Mouse (Mus musculus) activated CD4-positive, CD25-positive, alpha-beta regulatory T cell, adult 4 months (primary cell): ENCODE data around the gene Pcif1. TPM values are rescaled to one million over a fixed set of nuclear protein-coding genes. Genes with fewer than 3 reads are reported as not detected.
"Not testable (repeated sequence)": the region's sequence is repeated elsewhere in the genome, so short reads cannot be mapped to it uniquely, and the experiment has no call there.

ENCODE experiments used
- ATAC-seq: one replicate; pipeline ENCODE4 v1.8.0; 2017
- polyA plus RNA-seq, 2 experiments: library from polyadenylated mRNA; unstranded; fragments of 100-300 nt; shearing (Covaris generic); gene quantifications; one replicate each; pipeline ENCODE4 v1.2.1; 2017

Pcif1 gene
- 100 to 1,000 TPM; 102 to 122 TPM for polyA plus RNA-seq

DNA sequence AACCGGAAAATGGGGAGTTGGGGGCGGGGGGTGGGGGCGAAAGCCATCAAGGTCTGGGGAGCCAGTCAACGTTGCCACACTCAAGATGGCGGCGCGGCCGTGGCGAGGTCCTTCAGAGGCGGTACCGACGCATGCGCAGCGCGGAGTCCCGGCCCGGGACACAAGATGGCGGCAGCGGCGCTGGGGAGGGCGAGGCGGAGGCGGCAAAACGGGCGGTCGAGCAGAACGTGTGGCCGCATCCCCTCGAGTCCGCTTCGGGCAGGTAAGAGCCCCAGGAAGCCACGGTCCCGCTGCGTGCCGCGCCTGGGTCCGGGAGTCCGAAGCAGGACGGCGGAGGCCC, at the start of gene Pcif1:
Pcif1 (plus strand) TSS at position 77 of the 340 bp plus-strand sequence.
- peak; percentile 50 for ATAC-seq

DNA sequence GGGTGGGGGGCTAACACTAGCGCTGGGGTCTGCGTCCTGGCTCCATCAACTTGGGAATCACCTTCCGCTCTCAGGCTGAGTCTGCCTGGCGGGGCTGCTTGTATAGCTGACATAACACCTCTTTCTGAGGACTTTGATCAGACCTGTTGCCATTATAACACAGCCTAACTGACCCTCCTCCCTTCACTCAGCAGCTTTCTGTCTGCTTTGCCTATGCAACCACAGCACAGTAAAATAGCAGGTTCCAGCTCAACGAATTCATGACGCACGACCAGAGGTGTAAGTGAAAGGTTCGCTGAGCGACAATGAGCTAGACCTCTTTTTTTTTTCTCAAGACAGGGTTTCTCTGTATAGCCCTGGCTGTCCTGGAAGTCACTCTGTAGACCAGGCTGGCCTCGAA, 48.1 kb upstream of the Pcif1 start:
- ATAC-seq, result no peak

DNA sequence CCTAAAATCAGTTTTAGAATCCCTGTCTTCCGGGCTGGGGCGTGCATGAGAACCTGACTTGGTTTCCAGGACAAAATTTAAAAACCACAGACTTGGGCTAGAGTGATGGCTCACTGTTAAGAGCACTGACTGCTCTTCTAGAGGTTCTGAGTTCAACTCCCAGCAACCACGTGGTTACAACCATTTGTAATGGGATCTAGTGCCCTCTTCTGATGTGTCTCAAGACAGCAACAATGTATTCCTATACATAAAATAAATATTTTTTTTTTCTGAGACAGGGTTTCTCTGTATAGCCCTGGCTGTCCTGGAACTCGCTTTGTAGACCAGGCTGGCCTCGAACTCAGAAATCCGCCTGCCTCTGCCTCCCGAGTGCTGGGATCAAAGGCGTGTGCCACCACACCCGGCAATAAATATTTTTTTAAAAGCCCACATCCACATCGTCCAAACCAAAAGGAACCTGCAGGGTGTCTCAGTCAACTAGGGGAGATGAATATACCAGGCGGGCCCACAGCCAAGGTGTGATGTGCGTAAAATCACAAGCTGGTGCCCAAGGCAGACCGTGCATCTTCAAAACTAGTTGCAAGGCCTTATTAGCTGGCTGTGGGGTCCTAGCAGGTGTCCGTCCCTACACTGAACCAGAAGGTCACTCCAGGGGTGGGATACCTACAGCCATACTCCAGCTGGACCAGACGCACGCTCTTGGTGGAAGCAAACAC, 46.9 kb upstream of the Pcif1 start:
- no peak for ATAC-seq

- peak; percentile 81 for ATAC-seq
These were observed 46.3 kb upstream of the Pcif1 start, which contains the start of gene Ctsa for GRCm38 (mm10) chr2:164832748-164833301. TSS of gene Ctsa (plus strand) at chr2:164832873.

DNA sequence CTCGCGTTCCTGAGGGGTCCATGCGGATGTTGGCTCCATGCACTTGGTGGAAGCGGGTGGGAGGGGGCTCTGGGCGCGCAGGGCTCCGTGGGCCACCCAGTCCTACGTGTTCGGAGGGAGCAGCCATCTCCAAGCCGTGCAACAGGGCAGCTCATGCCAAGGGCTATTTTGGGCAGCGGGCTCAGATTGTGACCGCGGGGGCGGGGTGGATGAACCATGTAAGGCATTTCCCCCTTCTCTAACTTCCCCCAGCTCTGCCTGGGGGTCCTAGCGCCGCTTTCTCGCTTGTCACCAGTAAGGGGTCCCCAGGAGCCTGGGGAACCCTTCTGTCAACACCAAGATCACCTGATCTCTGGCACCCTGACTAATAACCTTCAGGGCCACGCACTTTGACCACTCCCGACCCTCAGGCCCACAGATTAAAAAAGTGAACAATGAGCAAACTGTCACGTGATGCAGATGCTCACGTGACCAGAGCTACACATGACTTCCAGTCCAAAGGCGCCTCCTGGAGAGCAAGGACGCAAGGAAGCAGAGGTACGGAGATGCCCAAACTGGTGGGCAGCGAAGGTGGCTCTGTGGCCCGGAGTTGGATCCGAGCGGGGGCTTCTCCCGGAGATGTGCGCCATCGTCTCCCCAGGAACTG, 45.7 kb upstream of the Pcif1 start, which contains the start of gene Neurl2:
Neurl2 (minus strand) TSS at position 143 of the 646 bp plus-strand sequence.
- ATAC-seq, result peak; percentile 53

DNA sequence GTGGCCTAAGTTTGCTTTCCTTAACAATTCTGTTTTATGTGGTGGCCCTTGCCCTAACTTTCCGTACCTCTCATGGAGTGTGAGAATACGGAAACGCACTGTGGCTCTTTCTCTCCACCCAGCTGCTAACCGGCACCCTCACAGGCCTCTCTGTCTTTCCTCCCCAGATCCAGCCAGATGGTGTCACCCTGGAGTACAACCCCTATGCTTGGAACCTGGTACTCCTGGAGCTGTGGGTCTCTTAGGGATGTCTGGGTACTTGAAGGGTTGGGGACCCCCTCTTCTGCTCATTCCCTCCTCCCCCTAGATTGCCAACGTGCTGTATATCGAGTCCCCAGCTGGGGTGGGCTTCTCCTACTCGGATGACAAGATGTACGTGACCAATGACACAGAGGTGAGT, 44.6 kb upstream of the Pcif1 start:
- ATAC-seq, result peak; percentile 21

GRCm38 (mm10) chr2:164835164-164835563, 43.9 kb upstream of the Pcif1 start:
- ATAC-seq, result no peak

- no peak for ATAC-seq
These were observed 33.3 kb upstream of the Pcif1 start for GRCm38 (mm10) chr2:164845782-164846181.

DNA sequence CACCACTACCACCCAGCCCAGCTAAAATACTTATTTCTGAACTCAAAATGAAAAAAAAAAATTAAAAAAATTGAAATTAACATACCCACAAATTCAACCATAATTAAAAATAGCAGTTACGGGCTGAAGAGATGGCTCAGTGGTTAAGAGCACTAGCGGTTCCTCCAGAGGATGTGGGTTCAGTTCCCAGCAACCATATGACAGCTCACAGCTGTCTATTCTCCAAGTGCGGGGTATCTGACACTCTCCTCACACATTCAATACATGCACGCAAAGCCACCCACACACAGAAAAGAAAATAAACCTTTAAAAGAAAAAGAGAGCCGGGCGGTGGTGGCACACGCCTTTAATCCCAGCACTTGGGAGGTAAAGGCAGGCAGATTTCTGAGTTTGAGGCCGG, 29.0 kb upstream of the Pcif1 start:
- ATAC-seq, result peak; percentile 94

- not testable (repeated sequence) for ATAC-seq
These were observed 23.5 kb upstream of the Pcif1 start for GRCm38 (mm10) chr2:164855572-164855971.

DNA sequence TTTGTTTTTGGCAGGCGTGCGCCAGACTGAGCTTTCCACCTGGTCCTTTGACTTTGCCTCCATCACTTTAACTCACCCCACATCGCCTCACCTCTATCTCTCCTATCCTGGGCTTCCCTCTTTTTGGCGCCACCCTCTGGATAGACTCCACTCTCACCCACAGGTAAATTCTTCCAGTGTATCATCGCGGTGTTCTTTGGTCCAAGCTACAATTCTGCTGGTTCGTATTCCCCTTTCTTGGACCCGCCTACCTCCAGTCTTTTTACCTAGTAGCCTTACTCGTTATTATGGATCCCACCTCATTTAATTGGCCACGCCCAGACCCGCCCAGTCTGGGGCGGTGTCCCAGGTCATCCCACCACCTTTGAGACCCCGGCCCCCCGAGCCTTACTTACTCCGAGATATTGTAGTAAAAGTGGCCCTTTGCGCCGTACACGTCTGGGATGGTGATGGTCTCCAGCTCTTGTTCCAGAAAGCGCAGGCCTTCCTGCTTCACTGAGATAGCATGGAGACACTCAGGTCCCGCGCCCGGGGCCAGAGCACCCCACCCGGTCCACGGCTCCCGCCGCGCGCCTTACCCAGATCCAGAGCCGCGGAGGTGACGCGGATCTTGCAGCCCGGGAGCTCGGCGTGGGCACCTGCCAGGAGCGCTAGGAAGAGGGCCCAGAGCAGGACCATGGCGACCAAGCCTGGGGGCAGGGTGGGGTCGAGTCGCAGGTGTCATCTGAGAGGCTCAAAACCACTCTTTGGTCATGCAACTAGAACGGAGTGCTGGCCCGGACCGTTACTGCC, 22.6 kb upstream of the Pcif1 start:
- ATAC-seq, result peak; percentile 17

GRCm38 (mm10) chr2:164857101-164857821, 21.8 kb upstream of the Pcif1 start, which contains the start of gene Pltp:
TSS of gene Pltp (minus strand) at chr2:164857711.
- peak; percentile 71 for ATAC-seq

DNA sequence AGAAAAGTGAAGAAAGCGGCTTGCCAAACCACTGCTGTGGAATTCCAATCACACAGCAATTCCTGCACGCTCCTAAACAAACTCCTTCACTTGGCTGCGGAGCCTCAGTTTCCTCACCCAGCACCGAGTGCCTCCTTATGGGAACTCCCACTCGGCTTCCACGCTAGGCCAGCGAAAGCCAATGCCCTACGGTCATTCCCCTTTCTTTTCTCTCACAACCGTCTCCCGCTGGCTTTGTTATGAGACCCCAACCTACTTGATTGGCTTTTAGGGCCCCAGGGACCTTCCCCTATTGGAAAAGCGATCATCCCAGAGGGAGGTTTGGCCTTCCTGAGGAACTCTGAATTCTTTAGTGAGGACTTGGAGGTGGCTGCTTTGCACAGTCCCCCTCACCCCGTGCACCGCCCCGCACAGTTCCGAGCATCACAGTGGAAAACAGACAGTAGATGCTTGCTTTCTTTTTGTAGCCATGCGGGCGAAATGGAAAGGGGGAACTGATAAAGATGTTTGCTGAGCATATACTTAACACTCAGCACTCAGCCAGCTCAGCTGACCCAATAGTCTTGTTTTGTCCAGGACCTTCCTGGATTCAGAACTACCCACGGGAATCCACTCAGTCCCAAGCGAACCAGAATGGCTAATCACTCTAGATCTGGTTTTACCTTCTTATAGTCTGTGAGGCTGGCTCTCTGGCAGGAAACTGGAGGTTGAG, 21.1 kb upstream of the Pcif1 start:
- ATAC-seq, result no peak

- no peak for ATAC-seq
These were observed 19.9 kb upstream of the Pcif1 start for GRCm38 (mm10) chr2:164859155-164859554.

DNA sequence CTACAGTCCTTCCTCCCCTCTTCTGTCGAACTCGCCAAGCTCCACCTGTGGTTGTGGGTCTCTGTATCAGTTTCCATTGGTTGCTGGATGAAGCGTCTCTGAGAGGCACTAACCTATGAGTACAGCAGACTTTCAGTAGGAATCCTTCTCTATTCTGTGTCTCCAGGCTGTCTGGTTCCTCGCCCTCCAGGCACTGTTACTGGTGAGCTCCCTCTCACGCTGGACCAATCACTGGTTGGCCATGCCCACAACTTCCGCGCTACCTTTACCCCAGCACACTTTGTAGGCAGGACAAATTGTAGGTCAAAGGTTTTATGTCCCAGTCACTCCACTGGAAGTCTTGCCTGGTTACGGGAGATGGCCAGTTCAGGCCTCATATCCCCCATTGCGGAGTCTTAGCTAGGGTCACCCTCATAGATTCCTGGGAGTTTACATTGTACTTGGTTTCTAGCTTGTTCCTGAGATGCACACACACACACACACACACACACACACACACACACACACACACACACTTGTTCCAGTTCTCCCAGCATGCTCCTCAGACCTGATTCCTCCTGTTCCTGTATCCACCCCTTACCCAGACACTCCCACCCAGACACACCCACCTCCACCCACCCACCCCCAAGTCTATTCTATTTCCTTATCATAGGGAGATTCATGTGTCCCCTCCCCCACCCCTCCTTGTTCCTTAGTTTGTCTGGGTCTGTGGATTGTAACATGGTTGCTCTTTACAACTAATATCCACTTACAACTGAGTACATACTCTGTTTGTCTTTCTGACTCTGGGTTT, 19.3 kb upstream of the Pcif1 start:
- ATAC-seq, result no peak

GRCm38 (mm10) chr2:164861094-164861493, 18.0 kb upstream of the Pcif1 start:
- ATAC-seq, result no peak

- no peak for ATAC-seq
These were observed 16.8 kb upstream of the Pcif1 start for GRCm38 (mm10) chr2:164862179-164862861.

DNA sequence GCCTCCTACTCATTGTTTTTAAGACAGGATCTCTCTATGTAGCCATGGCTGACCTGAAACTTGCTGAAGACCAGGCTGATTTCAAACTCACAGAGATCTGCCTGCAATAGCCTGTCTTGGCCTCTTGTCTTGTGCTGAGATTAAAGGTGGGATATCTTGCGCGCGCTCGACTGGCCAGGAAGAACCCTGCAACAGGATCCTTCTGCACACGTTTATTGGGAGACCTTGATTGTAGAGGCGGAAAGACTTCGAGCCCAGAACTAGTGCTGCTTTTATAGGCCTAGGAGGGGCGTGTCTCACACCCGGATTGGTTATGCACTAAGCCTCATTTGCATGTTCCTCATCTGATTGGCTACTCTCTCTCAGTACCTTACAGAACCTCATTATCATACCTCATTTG, 15.7 kb upstream of the Pcif1 start:
- ATAC-seq, result not testable (repeated sequence)

GRCm38 (mm10) chr2:164864593-164864992, 14.5 kb upstream of the Pcif1 start:
- ATAC-seq, result no peak
